Mouse (Mus musculus) lung, postnatal 25 days (tissue): ENCODE measurements around the gene Macrod1.

Experiments used
- DNase-seq: peaks from one replicate; pipeline ENCODE4 v3.0.0; 2022; ENCODE audit warnings: low spot score

The Macrod1 gene

GRCm38 (mm10) chr19:7200427-7200826 lies 143.8 kb downstream of the Macrod1 start:
- DNase-seq: no peak

DNA sequence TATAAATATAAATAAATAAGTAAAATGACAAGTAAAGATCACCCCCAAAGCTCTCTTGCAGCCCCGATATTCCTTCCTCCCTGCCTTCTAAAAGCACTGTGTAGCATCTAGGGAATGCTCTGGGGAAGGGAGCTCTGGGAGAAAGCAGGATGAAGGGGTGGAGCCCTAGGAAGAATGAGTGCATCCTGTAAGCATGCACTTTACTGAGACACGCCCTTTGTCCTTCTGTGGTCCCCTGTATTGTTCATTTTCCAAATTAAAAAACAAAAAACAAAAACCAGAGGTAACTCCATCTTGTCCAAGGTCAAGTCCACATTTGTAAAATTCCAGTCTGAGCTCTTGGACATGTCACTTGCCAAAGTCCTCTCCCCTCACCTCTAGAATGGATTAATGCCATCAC lies 148.3 kb downstream of the Macrod1 start:
- DNase-seq: no peak

DNA sequence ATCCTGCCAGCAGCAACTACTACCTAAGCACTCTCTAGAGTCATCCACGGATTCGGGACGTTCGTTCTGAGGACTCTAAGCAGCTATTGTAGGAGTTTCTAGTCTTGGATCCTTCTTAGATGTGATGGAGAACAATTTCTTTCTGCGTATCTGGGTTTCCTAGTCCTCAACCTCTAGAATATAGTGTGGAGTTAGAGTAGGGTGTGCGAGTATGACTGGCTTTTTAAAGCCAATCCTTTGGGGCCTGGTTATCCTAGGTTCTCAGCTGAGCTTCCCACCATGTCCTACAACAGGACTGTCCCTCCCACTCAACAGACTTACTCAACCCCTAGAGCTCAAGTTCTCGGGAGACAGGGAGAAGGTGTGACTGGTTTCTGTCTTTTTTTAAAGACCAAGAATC lies 148.7 kb downstream of the Macrod1 start:
- DNase-seq: no peak

DNA sequence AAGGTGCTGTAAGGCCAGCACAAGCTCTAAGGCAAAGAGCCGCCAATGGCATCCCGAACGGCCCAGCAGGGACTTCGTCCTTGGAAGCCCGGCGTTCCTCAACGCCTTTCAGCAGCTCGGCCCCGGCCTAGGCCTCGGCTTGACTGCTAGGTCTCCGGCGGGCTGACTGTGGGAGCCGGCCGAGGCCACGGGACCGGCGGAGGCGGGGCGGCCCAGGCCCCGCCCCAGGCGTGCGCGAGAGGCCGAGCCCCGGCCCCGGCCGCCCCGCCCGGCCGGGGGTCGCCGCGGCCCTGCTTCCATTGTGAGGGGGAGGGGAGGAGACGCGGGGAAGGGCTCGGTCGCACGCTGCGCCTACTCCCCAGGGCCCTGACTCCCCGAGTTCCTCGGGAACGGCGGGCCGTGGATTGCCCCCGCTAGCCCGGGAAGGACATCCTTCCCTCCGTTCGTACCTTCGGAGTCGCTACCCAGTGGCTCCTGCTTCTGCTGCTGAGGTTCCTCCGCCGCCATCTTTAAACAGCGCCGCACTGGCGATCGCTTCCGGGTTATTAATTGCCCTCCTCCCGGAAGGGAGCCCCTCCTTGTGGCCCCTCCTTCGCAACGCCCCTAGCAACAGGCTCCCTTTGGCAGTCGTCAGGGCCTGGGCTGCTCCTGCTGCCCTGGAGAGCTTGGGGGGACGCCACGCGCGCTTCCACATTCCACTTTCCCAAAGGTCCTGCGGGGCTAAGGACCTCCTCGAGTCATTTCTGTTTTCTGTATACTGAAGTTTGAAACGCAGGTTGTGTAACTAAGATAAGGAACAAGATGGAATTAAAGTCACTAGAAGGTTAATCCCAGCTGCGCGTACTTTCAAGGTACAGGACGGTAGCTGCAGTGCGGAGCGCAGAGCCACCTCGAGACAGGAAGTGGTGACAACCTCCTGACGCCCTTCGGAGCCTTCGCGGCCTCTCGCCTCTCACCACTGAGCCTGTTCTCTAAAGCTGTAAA lies 149.4 kb downstream of the Macrod1 start, which contains the start of gene Otub1:
TSS of gene Otub1 (minus strand) at position 564 of the 984 bp plus-strand sequence.
- peak; percentile 96 for DNase-seq

GRCm38 (mm10) chr19:7209907-7210646 lies 153.5 kb downstream of the Macrod1 start:
- DNase-seq: no peak

GRCm38 (mm10) chr19:7212216-7212615 lies 155.6 kb downstream of the Macrod1 start:
- DNase-seq: no peak

GRCm38 (mm10) chr19:7213010-7213409 lies 156.4 kb downstream of the Macrod1 start:
- no peak for DNase-seq

GRCm38 (mm10) chr19:7214484-7214883 lies 157.9 kb downstream of the Macrod1 start:
- peak; percentile 68 for DNase-seq

GRCm38 (mm10) chr19:7217162-7217925 lies 160.7 kb downstream of the Macrod1 start, which contains the start of gene Cox8a:
Gene Cox8a (minus strand): TSS chr19:7217616.
- DNase-seq: peak; percentile 99

GRCm38 (mm10) chr19:7217926-7218267 lies 161.3 kb downstream of the Macrod1 start:
- DNase-seq: no peak

GRCm38 (mm10) chr19:7218753-7219152 lies 162.1 kb downstream of the Macrod1 start:
- no peak for DNase-seq

DNA sequence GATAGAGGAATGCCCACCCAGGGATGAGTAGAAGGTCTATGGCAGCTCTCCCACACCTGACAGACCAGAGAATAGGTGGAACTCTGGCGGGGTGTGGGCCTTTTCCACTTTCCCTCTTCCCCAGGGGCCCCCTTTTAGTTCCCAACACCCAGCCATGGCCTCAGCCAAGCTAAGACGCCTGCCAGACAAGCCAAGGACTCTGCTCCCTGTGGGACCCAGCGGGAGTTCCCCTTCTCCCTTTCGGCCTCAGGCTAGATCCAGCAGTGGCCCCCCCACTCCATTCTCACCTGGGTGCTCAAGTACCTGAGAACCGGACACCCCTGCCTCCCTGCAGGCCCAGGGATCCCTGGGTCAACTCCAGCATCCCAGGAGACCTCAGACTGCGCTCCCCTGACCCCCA lies 165.6 kb downstream of the Macrod1 start:
- no peak for DNase-seq

DNA sequence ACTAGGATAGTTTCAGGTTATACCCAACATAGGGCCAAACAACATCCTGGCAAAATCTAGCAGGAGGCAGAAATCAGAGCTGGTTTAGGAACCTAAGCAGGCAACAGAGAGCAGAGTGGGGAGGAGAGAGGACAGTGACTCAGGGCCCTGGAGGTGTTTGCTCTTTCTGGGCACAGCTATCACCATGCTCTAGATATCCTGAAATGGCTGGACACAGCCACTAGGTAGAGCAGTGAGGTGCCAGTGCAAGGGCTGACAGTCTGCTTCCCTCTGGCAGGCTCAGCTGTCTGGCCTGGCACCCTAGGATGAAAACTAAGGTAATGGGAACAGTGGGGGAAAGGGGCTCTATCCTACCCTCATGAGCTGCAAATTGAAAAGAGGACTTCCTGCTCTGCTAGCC lies 166.9 kb downstream of the Macrod1 start:
- DNase-seq: no peak

GRCm38 (mm10) chr19:7224253-7224652 lies 167.6 kb downstream of the Macrod1 start:
- no peak for DNase-seq

- DNase-seq: no peak
Measured at GRCm38 (mm10) chr19:7225096-7225690, 168.6 kb downstream of the Macrod1 start.

DNA sequence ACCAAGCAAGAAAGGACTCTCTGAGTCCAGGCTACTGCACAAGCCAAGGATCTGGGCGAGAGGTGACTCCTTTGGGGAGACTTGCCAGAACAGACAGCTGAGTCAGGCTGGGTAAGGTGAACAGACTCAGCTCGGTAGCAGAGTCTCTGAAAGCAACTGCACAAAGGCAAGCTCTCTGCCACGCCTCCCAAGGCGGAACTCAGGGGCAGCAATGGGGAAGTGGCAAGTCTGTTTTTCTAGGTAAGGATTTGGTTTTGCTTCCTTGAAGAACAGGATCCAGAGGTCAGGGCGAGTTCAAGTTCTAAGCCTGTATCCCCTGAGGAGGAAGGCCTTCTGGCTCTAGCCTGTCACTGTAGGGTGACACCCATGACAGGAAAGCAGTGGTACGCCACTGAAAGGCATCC lies 169.9 kb downstream of the Macrod1 start:
- peak; percentile 58 for DNase-seq

DNA sequence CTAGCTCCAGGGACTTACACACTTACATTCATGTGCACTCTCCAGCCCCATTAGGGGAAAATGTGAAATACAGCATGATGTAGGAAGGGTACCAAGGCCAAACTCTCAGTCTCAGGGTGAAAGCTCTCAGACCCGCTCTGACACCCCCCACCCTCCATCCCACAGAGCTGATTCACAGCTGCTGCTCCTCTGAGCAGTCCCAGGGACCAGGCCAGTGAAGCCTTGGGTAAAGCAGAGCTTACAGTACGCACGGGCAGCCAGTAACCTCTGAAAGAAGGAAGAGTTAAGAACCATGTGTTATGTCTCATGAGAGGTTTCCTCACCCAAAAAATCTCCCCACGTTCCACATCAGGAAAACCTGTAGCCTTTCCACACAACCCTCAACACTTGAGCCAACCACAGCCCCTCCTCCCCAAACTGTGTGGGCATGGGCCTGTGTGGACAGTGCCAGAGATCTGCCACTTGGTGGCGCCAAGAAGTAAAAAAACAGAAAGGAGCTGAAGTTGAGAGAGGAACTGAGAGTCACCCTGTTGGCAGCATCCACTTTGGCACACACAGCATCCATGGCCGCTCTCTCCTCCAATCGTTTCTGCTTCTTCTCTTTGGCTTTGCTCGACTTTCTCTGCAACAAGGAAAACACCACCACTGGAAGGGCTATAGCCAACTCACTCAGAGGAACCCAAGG lies 178.1 kb downstream of the Macrod1 start:
- peak; percentile 86 for DNase-seq

GRCm38 (mm10) chr19:7235461-7235860 lies 178.9 kb downstream of the Macrod1 start:
- no peak for DNase-seq

- DNase-seq: no peak
Measured at GRCm38 (mm10) chr19:7236011-7236410, 179.4 kb downstream of the Macrod1 start.

GRCm38 (mm10) chr19:7236742-7237141 lies 180.1 kb downstream of the Macrod1 start:
- no peak for DNase-seq

DNA sequence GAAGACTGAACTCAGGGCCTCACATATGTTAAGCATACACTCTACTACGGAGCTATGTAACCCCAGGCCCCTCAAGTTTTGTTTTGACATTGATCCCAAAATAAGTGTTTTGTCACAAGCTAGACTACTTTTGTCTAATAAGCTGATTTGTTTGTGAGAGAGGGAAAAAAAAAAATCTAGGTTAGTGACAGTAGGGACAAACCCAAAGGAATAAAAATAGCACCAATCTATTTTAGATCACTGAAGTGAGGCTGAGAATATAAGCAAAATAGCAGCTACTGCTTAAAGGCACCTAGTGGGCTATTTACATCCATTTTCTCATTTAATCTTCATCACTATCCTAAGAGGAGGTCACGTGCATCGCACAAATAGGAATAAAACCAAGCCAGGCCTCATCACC lies 183.0 kb downstream of the Macrod1 start:
- no peak for DNase-seq
